ENCODE assay signal across 31 mouse cellular contexts in genomic region chr2:104867282-104867855, GRCm38 (mm10). TPM values are rescaled to one million over a fixed set of nuclear protein-coding genes. Genes with fewer than 3 reads are reported as not detected.
DNase-seq lines count a peak whose midpoint lies in the region; ATAC-seq and TF ChIP-seq lines count a peak whose summit lies in the region.
"Had no signal": no experiment of that assay in that cellular context is flagged by ENCODE, and none has a peak within 500 bp of the region (broad histone marks: within the 10 kb centered on the region; RNA-seq: fewer than 3 reads in every experiment).

Gene Ccdc73, plus strand, starts transcription at chr2:104867805.

- no peaks in the 10 kb centered on the region for H3K36me3 ChIP-seq in heart, postnatal 0 days (replicated peaks; ENCODE audit: control insufficient read depth, insufficient read depth, low read length)
- H3K36me3 ChIP-seq in midbrain, embryonic 11.5 days (ENCODE audit: control insufficient read depth, insufficient read depth, low read length), result no peaks in the 10 kb centered on the region
- H3K36me3 ChIP-seq in midbrain, embryonic 14.5 days (ENCODE audit: control insufficient read depth, insufficient read depth, low read length), result no peaks in the 10 kb centered on the region
- H3K36me3 ChIP-seq: embryonic facial prominence, embryonic 13.5 days; forebrain, embryonic 10.5 days; forebrain, embryonic 15.5 days; hindbrain, embryonic 10.5 days; hindbrain, embryonic 15.5 days; liver, embryonic 15.5 days; midbrain, embryonic 10.5 days; neural tube, embryonic 13.5 days had no signal

- DNase-seq in heart, postnatal 0 days (ENCODE audit: low spot score), result peak; percentile 8
- no peak for DNase-seq in heart, adult 8-10 months (ENCODE audit: low spot score)
- DNase-seq in midbrain, embryonic 11.5 days (ENCODE audit: low spot score, missing footprints), result peak; percentile 41
- no peak for DNase-seq in midbrain, embryonic 14.5 days
- peak; percentile 23 for DNase-seq in ZHBTc4 (ENCODE audit: low read depth, low spot score)
- no peak for DNase-seq in cerebellum, adult 9-11 months
- DNase-seq in right cerebral cortex, adult 2 months (ENCODE audit: low spot score in 2 of 2), result no peak
- DNase-seq: adrenal gland, adult 8-10 months; cerebellum, adult 8-10 months; cerebellum, postnatal 36 days; gastrocnemius, postnatal 25 days; heart, adult 18-20 months; kidney, adult 2 months; kidney, postnatal 10 days; layer of hippocampus, adult 9-11 months; lung, embryonic 14.5 days; lung, postnatal 14 days; thymus, adult 18-20 months; thymus, postnatal 25 days had no signal

- H3K27me3 ChIP-seq in heart, postnatal 0 days (ENCODE audit: control insufficient read depth, insufficient read depth, low read length), result no peaks in the 10 kb centered on the region
- no peaks in the 10 kb centered on the region for H3K27me3 ChIP-seq in midbrain, embryonic 11.5 days (ENCODE audit: control insufficient read depth, insufficient read depth, low read length)
- no peaks in the 10 kb centered on the region for H3K27me3 ChIP-seq in midbrain, embryonic 14.5 days (ENCODE audit: control insufficient read depth, insufficient read depth, low read length)
- H3K27me3 ChIP-seq: embryonic facial prominence, embryonic 13.5 days; forebrain, embryonic 15.5 days; hindbrain, embryonic 15.5 days; liver, embryonic 15.5 days; neural tube, embryonic 13.5 days had no signal

- no peak within 1 kb of the TSS for H3K4me2 ChIP-seq in heart, postnatal 0 days (ENCODE audit: low read depth, low read length)
- H3K4me2 ChIP-seq in midbrain, embryonic 11.5 days, result no peak within 1 kb of the TSS
- no peak within 1 kb of the TSS for H3K4me2 ChIP-seq in midbrain, embryonic 14.5 days (ENCODE audit: low read length)
- H3K4me2 ChIP-seq: embryonic facial prominence, embryonic 13.5 days; forebrain, embryonic 15.5 days; hindbrain, embryonic 15.5 days; liver, embryonic 15.5 days; lung, embryonic 14.5 days; neural tube, embryonic 13.5 days had no signal

- WGBS in heart, postnatal 0 days, result 59% methylated on average over 13 of the region's 13 CpGs
- 92% methylated on average over 13 of the region's 13 CpGs for WGBS in midbrain, embryonic 11.5 days
- 91% methylated on average over 13 of the region's 13 CpGs for WGBS in midbrain, embryonic 14.5 days

- no peak within 1 kb of the TSS for H3K27ac ChIP-seq in heart, postnatal 0 days (ENCODE audit: low read depth)
- H3K27ac ChIP-seq in midbrain, embryonic 11.5 days (ENCODE audit: low read depth, low read length), result no peak within 1 kb of the TSS
- no peak within 1 kb of the TSS for H3K27ac ChIP-seq in midbrain, embryonic 14.5 days (replicated peaks; ENCODE audit: low read depth, low read length)
- H3K27ac ChIP-seq: embryonic facial prominence, embryonic 13.5 days; forebrain, embryonic 10.5 days; forebrain, embryonic 15.5 days; hindbrain, embryonic 10.5 days; hindbrain, embryonic 15.5 days; liver, embryonic 15.5 days; midbrain, embryonic 10.5 days; neural tube, embryonic 13.5 days had no signal

- no peak for TF ChIP-seq CTCF in heart, postnatal 0 days (IDR thresholded peaks at IDR 0.05; ENCODE audit: low read depth)

- no peak within 1 kb of the TSS for H3K9ac ChIP-seq in heart, postnatal 0 days (replicated peaks; ENCODE audit: low read depth, low read length)
- no peak within 1 kb of the TSS for H3K9ac ChIP-seq in midbrain, embryonic 11.5 days (ENCODE audit: low read length)
- H3K9ac ChIP-seq in midbrain, embryonic 14.5 days (replicated peaks; ENCODE audit: low read length), result no peak within 1 kb of the TSS
- H3K9ac ChIP-seq: embryonic facial prominence, embryonic 13.5 days; forebrain, embryonic 15.5 days; hindbrain, embryonic 15.5 days; liver, embryonic 15.5 days; lung, embryonic 14.5 days; neural tube, embryonic 13.5 days had no signal

- TF ChIP-seq EP300 in heart, postnatal 0 days (IDR thresholded peaks at IDR 0.05; ENCODE audit: low read depth), result no peak

- no peak within 1 kb of the TSS for H3K4me3 ChIP-seq in heart, postnatal 0 days (ENCODE audit: low read depth, low read length)
- no peak within 1 kb of the TSS for H3K4me3 ChIP-seq in midbrain, embryonic 11.5 days (ENCODE audit: low read depth, low read length)
- H3K4me3 ChIP-seq in midbrain, embryonic 14.5 days (replicated peaks; ENCODE audit: low read depth, low read length), result no peak within 1 kb of the TSS
- H3K4me3 ChIP-seq: embryonic facial prominence, embryonic 13.5 days; forebrain, embryonic 10.5 days; forebrain, embryonic 15.5 days; hindbrain, embryonic 10.5 days; hindbrain, embryonic 15.5 days; liver, embryonic 15.5 days; midbrain, embryonic 10.5 days; neural tube, embryonic 13.5 days had no signal

- H3K9me3 ChIP-seq in heart, postnatal 0 days (replicated peaks; ENCODE audit: control insufficient read depth, low read length), result peaks cover 5% of the 10 kb centered on the region; the same call in 1 of the 2 replicates
- no peaks in the 10 kb centered on the region for H3K9me3 ChIP-seq in midbrain, embryonic 11.5 days (ENCODE audit: control insufficient read depth, low read length)
- H3K9me3 ChIP-seq in midbrain, embryonic 14.5 days (ENCODE audit: control insufficient read depth, low read length), result no peaks in the 10 kb centered on the region
- H3K9me3 ChIP-seq: embryonic facial prominence, embryonic 13.5 days; forebrain, embryonic 10.5 days; forebrain, embryonic 15.5 days; hindbrain, embryonic 10.5 days; hindbrain, embryonic 15.5 days; liver, embryonic 15.5 days; midbrain, embryonic 10.5 days; neural tube, embryonic 13.5 days had no signal

- H3K4me1 ChIP-seq in heart, postnatal 0 days (ENCODE audit: control insufficient read depth, insufficient read depth), result no peaks in the 10 kb centered on the region
- no peaks in the 10 kb centered on the region for H3K4me1 ChIP-seq in midbrain, embryonic 11.5 days (ENCODE audit: control insufficient read depth, insufficient read depth, low read length)
- H3K4me1 ChIP-seq in midbrain, embryonic 14.5 days (ENCODE audit: control insufficient read depth, insufficient read depth, low read length), result no peaks in the 10 kb centered on the region
- H3K4me1 ChIP-seq: embryonic facial prominence, embryonic 13.5 days; forebrain, embryonic 10.5 days; forebrain, embryonic 15.5 days; hindbrain, embryonic 10.5 days; hindbrain, embryonic 15.5 days; liver, embryonic 15.5 days; midbrain, embryonic 10.5 days; neural tube, embryonic 13.5 days had no signal

- ATAC-seq in heart, postnatal 0 days (ENCODE audit: insufficient read depth, low read depth), result 0 out of 2 replicates have a peak, but pooled peaks have one; percentile 24
- no peak for ATAC-seq in midbrain, embryonic 11.5 days (ENCODE audit: low FRiP score)
- no peak for ATAC-seq in midbrain, embryonic 14.5 days (ENCODE audit: low FRiP score, low TSS enrichment)
- ATAC-seq: CD4-positive, CD25-positive, alpha-beta regulatory T cell, adult 4 months; forebrain, embryonic 15.5 days; inflammation-experienced regulatory T-cells, adult 6 months had no signal

RNA-seq across cellular contexts. Expression of gene Ccdc73, which starts in this region (rescaled TPM):
- not detected in 2 replicates for total RNA-seq in heart, postnatal 0 days (2014; rRNA removed; ENCODE audit: low replicate concordance)
- polyA plus RNA-seq in heart, postnatal 0 days (2015; fragmentation: Nextera tagmentation; extraction: Ambion mirVana), result 12.6 and 18.2 TPM in 2 replicates
- 1 to 10 TPM; 3.7 to 5.6 (median 5.2) TPM for total RNA-seq in heart, adult 8-10 months (2022)
- polyA plus RNA-seq in midbrain, embryonic 11.5 days (2014; fragmentation: Nextera tagmentation; extraction: Ambion mirVana), result 6.2 and 10.3 TPM in 2 replicates
- polyA plus RNA-seq in midbrain, embryonic 14.5 days (2014; fragmentation: Nextera tagmentation; extraction: Ambion mirVana), result 6.7 and 9.1 TPM in 2 replicates
- polyA plus RNA-seq: large intestine, adult 2 months; liver, adult 2 months had no signal

Comparison
In these comparisons a context has a peak if more than half of its experiments do, and no peak if none do; other contexts are left out.
1. DNase-seq: peak in heart, postnatal 0 days (single experiment), midbrain, embryonic 11.5 days (single experiment) and ZHBTc4 (single experiment); none in heart, adult 8-10 months (single experiment), midbrain, embryonic 14.5 days (single experiment), cerebellum, adult 9-11 months (single experiment) and right cerebral cortex, adult 2 months (0 of 2).